Mouse (Mus musculus): ENCODE measurements around the gene Xpnpep1.
A peak's percentile ranks its signal among the peaks of the same experiment; 100 is the strongest.

Gene Xpnpep1

GRCm38 (mm10) chr19:53008020-53008705 lies 31.9 kb downstream of the Xpnpep1 start:
- H3K4me3 ChIP-seq (replicated peaks; ENCODE audit: low read length) = no peak overlapping the region
- TF ChIP-seq NANOG (IDR thresholded peaks at IDR 0.05; ENCODE audit: borderline replicate concordance, low read length) (no peak), POU5F1 (IDR thresholded peaks at IDR 0.05; ENCODE audit: borderline replicate concordance, low read length) (no peak), CTCF (conservative IDR thresholded peaks at IDR 0.05; ENCODE audit: low read length) (peak; percentile 53)
- H3K4me1 ChIP-seq (replicated peaks; ENCODE audit: low read depth, low read length) = peaks cover 82% of the 10 kb centered on the region
- H3K36me3 ChIP-seq (ENCODE audit: insufficient read depth, low read length) = peaks cover 92% of the 10 kb centered on the region
- H3K9me3 ChIP-seq (ENCODE audit: low read length) = no peaks in the 10 kb centered on the region
- H3K27me3 ChIP-seq (ENCODE audit: insufficient read depth, low read length) = no peaks in the 10 kb centered on the region

GRCm38 (mm10) chr19:53005978-53006377 lies 34.0 kb downstream of the Xpnpep1 start:
- TF ChIP-seq CTCF (conservative IDR thresholded peaks at IDR 0.05; ENCODE audit: low read length) (no peak), NANOG (IDR thresholded peaks at IDR 0.05; ENCODE audit: borderline replicate concordance, low read length) (no peak), POU5F1 (IDR thresholded peaks at IDR 0.05; ENCODE audit: borderline replicate concordance, low read length) (no peak)

GRCm38 (mm10) chr19:53003554-53004365 lies 36.3 kb downstream of the Xpnpep1 start:
- no peak for TF ChIP-seq CTCF (conservative IDR thresholded peaks at IDR 0.05; ENCODE audit: low read length)
- no peak for TF ChIP-seq POU5F1 (IDR thresholded peaks at IDR 0.05; ENCODE audit: borderline replicate concordance, low read length)
- TF ChIP-seq NANOG (IDR thresholded peaks at IDR 0.05; ENCODE audit: borderline replicate concordance, low read length) = no peak
- H3K27me3 ChIP-seq (ENCODE audit: insufficient read depth, low read length) = no peaks in the 10 kb centered on the region
- peaks cover 52% of the 10 kb centered on the region for H3K4me1 ChIP-seq (replicated peaks; ENCODE audit: low read depth, low read length)
- no peaks in the 10 kb centered on the region for H3K9me3 ChIP-seq (ENCODE audit: low read length)
- peaks cover 92% of the 10 kb centered on the region for H3K36me3 ChIP-seq (ENCODE audit: insufficient read depth, low read length)
- H3K4me3 ChIP-seq (replicated peaks; ENCODE audit: low read length) = no peak overlapping the region

More at GRCm38 (mm10) chr19:53005978-53006377, 34.0 kb downstream of the Xpnpep1 start:
- Histone ChIP-seq H3K4me1 (replicated peaks; ENCODE audit: low read depth, low read length) (peaks cover 71% of the 10 kb centered on the region), H3K36me3 (ENCODE audit: insufficient read depth, low read length) (peaks cover 92% of the 10 kb centered on the region), H3K9me3 (ENCODE audit: low read length) (no peaks in the 10 kb centered on the region), H3K27me3 (ENCODE audit: insufficient read depth, low read length) (no peaks in the 10 kb centered on the region), H3K4me3 (replicated peaks; ENCODE audit: low read length) (no peak overlapping the region; the same call in 1 of the 2 replicates)

GRCm38 (mm10) chr19:53002166-53003095 lies 37.6 kb downstream of the Xpnpep1 start:
- H3K4me3 ChIP-seq (replicated peaks; ENCODE audit: low read length) = no peak overlapping the region
- no peaks in the 10 kb centered on the region for H3K9me3 ChIP-seq (ENCODE audit: low read length)
- TF ChIP-seq CTCF (conservative IDR thresholded peaks at IDR 0.05; ENCODE audit: low read length) (no peak), NANOG (IDR thresholded peaks at IDR 0.05; ENCODE audit: borderline replicate concordance, low read length) (no peak), POU5F1 (IDR thresholded peaks at IDR 0.05; ENCODE audit: borderline replicate concordance, low read length) (no peak)
- H3K27me3 ChIP-seq (ENCODE audit: insufficient read depth, low read length) = no peaks in the 10 kb centered on the region
- peaks cover 42% of the 10 kb centered on the region for H3K4me1 ChIP-seq (replicated peaks; ENCODE audit: low read depth, low read length)
- peaks cover 99% of the 10 kb centered on the region for H3K36me3 ChIP-seq (ENCODE audit: insufficient read depth, low read length)

- H3K4me1 ChIP-seq (replicated peaks; ENCODE audit: low read depth, low read length) = peaks cover 30% of the 10 kb centered on the region
- no peak overlapping the region for H3K4me3 ChIP-seq (replicated peaks; ENCODE audit: low read length)
- no peaks in the 10 kb centered on the region for H3K27me3 ChIP-seq (ENCODE audit: insufficient read depth, low read length)
- H3K9me3 ChIP-seq (ENCODE audit: low read length) = no peaks in the 10 kb centered on the region
- peaks cover 73% of the 10 kb centered on the region for H3K36me3 ChIP-seq (ENCODE audit: insufficient read depth, low read length)
- TF ChIP-seq NANOG (IDR thresholded peaks at IDR 0.05; ENCODE audit: borderline replicate concordance, low read length) (no peak), POU5F1 (IDR thresholded peaks at IDR 0.05; ENCODE audit: borderline replicate concordance, low read length) (no peak), CTCF (conservative IDR thresholded peaks at IDR 0.05; ENCODE audit: low read length) (peak; percentile 46)
These were observed 47.1 kb downstream of the Xpnpep1 start for GRCm38 (mm10) chr19:52992880-52993440.

- Histone ChIP-seq H3K36me3 (ENCODE audit: insufficient read depth, low read length) (peaks cover 62% of the 10 kb centered on the region), H3K9me3 (ENCODE audit: low read length) (no peaks in the 10 kb centered on the region), H3K4me3 (replicated peaks; ENCODE audit: low read length) (no peak overlapping the region), H3K27me3 (ENCODE audit: insufficient read depth, low read length) (no peaks in the 10 kb centered on the region), H3K4me1 (replicated peaks; ENCODE audit: low read depth, low read length) (peaks cover 30% of the 10 kb centered on the region)
- no peak for TF ChIP-seq CTCF (conservative IDR thresholded peaks at IDR 0.05; ENCODE audit: low read length)
These were observed 48.1 kb downstream of the Xpnpep1 start for GRCm38 (mm10) chr19:52991924-52992323.

- TF ChIP-seq CTCF (conservative IDR thresholded peaks at IDR 0.05; ENCODE audit: low read length) (no peak), POU5F1 (IDR thresholded peaks at IDR 0.05; ENCODE audit: borderline replicate concordance, low read length) (no peak), NANOG (IDR thresholded peaks at IDR 0.05; ENCODE audit: borderline replicate concordance, low read length) (no peak)
- H3K36me3 ChIP-seq (ENCODE audit: insufficient read depth, low read length) = no peaks in the 10 kb centered on the region
- H3K4me3 ChIP-seq (replicated peaks; ENCODE audit: low read length) = no peak overlapping the region
- H3K9me3 ChIP-seq (ENCODE audit: low read length) = no peaks in the 10 kb centered on the region
- H3K4me1 ChIP-seq (replicated peaks; ENCODE audit: low read depth, low read length) = peaks cover 3% of the 10 kb centered on the region; the same call in 1 of the 2 replicates
- H3K27me3 ChIP-seq (ENCODE audit: insufficient read depth, low read length) = 0 out of 2 replicates have a peak, but pooled peaks cover 3% of the 10 kb centered on the region
These were observed 60.8 kb downstream of the Xpnpep1 start for GRCm38 (mm10) chr19:52979020-52979711.

Data from E14TG2a.4 (cell line).